Mouse (Mus musculus) hindbrain, embryonic 15.5 days (tissue): ENCODE data around the gene Sorcs2. TPM values are rescaled to one million over a fixed set of nuclear protein-coding genes. Genes with fewer than 3 reads are reported as not detected.

ENCODE experiments used
- ATAC-seq: fragments of 200-750 bp; cut with Nextera tagmentation; 2 replicates; pipeline ENCODE4 v1.8.0; 2017; ENCODE audit warnings: low read depth, moderate number of reproducible peaks, moderate TSS enrichment; ENCODE audit not compliant: low FRiP score
- H3K27ac ChIP-seq: fragments of 300-500 bp; sonication (generic); replicated peaks from 2 replicates; pipeline ENCODE4 v1.5.1; 2015; ENCODE audit warnings: mild to moderate bottlenecking, inconsistent platforms
- H3K27me3 ChIP-seq: fragments of 300-500 bp; sonication (generic); 2 replicates; pipeline ENCODE4 v1.6.1; 2015; ENCODE audit warnings: control low read depth, inconsistent platforms
- H3K36me3 ChIP-seq: fragments of 300-500 bp; sonication (generic); 2 replicates; pipeline ENCODE4 v1.6.1; 2015; ENCODE audit warnings: control low read depth, inconsistent platforms
- H3K4me1 ChIP-seq: fragments of 300-500 bp; sonication (generic); replicated peaks from 2 replicates; pipeline ENCODE4 v1.6.1; 2015; ENCODE audit warnings: control low read depth, inconsistent platforms
- H3K4me2 ChIP-seq: fragments of 300-500 bp; sonication (generic); 2 replicates; pipeline ENCODE4 v1.6.1; 2015; ENCODE audit warnings: moderate library complexity, mild to moderate bottlenecking, inconsistent platforms
- H3K4me3 ChIP-seq: fragments of 300-500 bp; sonication (generic); 2 replicates; pipeline ENCODE4 v1.5.1; 2015; ENCODE audit warnings: mild to moderate bottlenecking, inconsistent platforms
- H3K9ac ChIP-seq: fragments of 300-500 bp; sonication (generic); 2 replicates; pipeline ENCODE4 v1.6.1; 2015; ENCODE audit warnings: inconsistent platforms
- H3K9me3 ChIP-seq: fragments of 300-500 bp; sonication (generic); 2 replicates; pipeline ENCODE4 v1.6.1; 2016; ENCODE audit warnings: control low read depth, inconsistent platforms
- WGBS: fragments of 180-500 bp; shearing (Covaris S2); methylation state at CpG from one replicate; pipeline ENCODE4 v1.1.7; 2015; 5-methylcytosine and 5-hydroxymethylcytosine counted together
- polyA plus RNA-seq: library from polyadenylated mRNA; unstranded; fragments of >200 nt; fragmentation: Nextera tagmentation; extraction: Ambion mirVana; gene quantifications from 2 replicates; pipeline ENCODE4 v1.2.1, GENCODE M21; 2015

Sorcs2 gene
- polyA plus RNA-seq, 1 experiment from 2014 or later, result 15.4 TPM

- 88% methylated on average over 7 of the region's 7 CpGs for WGBS
- Histone ChIP-seq H3K27ac (no peak overlapping the region), H3K4me2 (no peak overlapping the region), H3K4me3 (no peak overlapping the region), H3K36me3 (no peaks in the 10 kb centered on the region), H3K9ac (no peak overlapping the region), H3K27me3 (no peaks in the 10 kb centered on the region), H3K9me3 (no peaks in the 10 kb centered on the region), H3K4me1 (peaks cover 8% of the 10 kb centered on the region; the same call in 1 of the 2 replicates)
- no peak for ATAC-seq
Observed at GRCm38 (mm10) chr5:36090036-36090435, 307.9 kb downstream of the Sorcs2 start.

DNA sequence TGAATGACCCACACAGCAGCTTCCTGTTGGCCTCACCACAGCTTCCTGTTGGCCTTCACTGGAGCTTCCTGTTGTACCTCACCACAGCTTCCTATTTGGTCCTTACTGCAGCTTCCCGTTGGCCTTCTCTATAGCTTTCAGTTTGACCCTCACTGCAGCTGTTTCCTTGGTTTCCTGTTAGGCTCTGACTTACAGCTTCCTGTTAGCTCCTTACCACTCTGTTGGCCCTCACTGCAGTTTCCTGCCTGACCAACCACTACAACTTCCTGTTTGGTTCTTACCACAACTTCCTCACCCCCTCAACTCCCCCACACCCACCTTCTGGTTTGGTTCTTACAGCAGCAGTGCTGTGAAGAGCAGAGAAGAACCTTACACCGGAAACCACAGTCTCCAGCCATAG lies 308.7 kb downstream of the Sorcs2 start:
- no peaks in the 10 kb centered on the region for H3K9me3 ChIP-seq
- H3K9ac ChIP-seq, result no peak overlapping the region
- H3K4me2 ChIP-seq, result no peak overlapping the region
- 89% methylated on average over 2 of the region's 2 CpGs for WGBS
- no peak for ATAC-seq
- peaks cover 8% of the 10 kb centered on the region; the same call in 1 of the 2 replicates for H3K4me1 ChIP-seq
- no peak overlapping the region for H3K4me3 ChIP-seq
- no peaks in the 10 kb centered on the region for H3K27me3 ChIP-seq
- H3K27ac ChIP-seq, result peak overlapping the region; percentile 1; the same call in 1 of the 2 replicates
- no peaks in the 10 kb centered on the region for H3K36me3 ChIP-seq

DNA sequence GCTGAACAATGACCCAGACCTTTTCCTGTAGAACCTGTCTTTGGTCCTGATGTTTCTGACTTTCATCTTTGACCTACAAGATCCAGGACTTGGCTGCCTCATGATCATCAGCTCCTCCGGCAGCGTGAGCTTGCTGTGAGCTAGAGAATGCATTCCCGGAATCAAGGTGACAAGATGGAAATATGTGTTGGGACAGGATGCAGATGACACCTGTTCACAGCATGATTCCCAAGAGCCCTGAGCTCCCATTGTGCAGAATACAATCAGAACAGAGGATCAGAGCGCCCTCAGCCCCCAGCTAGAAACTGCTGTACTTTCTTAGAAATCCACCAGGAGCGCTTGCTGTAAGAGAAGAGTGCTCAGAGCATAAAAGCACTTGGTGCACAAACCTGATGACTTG lies 311.0 kb downstream of the Sorcs2 start:
- Histone ChIP-seq H3K4me2 (no peak overlapping the region), H3K27ac (no peak overlapping the region), H3K36me3 (no peaks in the 10 kb centered on the region), H3K27me3 (no peaks in the 10 kb centered on the region), H3K4me3 (no peak overlapping the region), H3K9ac (no peak overlapping the region), H3K9me3 (no peaks in the 10 kb centered on the region), H3K4me1 (peaks cover 8% of the 10 kb centered on the region; the same call in 1 of the 2 replicates)
- 84% methylated on average over 5 of the region's 5 CpGs for WGBS
- ATAC-seq, result no peak

- Histone ChIP-seq H3K9me3 (no peaks in the 10 kb centered on the region), H3K4me2 (no peak overlapping the region), H3K4me1 (peaks cover 8% of the 10 kb centered on the region; the same call in 1 of the 2 replicates), H3K27me3 (no peaks in the 10 kb centered on the region), H3K9ac (no peak overlapping the region), H3K36me3 (no peaks in the 10 kb centered on the region), H3K27ac (no peak overlapping the region), H3K4me3 (no peak overlapping the region)
- no peak for ATAC-seq
- WGBS, result 78% methylated on average over 4 of the region's 4 CpGs
Observed at GRCm38 (mm10) chr5:36085621-36086020, 312.3 kb downstream of the Sorcs2 start.

DNA sequence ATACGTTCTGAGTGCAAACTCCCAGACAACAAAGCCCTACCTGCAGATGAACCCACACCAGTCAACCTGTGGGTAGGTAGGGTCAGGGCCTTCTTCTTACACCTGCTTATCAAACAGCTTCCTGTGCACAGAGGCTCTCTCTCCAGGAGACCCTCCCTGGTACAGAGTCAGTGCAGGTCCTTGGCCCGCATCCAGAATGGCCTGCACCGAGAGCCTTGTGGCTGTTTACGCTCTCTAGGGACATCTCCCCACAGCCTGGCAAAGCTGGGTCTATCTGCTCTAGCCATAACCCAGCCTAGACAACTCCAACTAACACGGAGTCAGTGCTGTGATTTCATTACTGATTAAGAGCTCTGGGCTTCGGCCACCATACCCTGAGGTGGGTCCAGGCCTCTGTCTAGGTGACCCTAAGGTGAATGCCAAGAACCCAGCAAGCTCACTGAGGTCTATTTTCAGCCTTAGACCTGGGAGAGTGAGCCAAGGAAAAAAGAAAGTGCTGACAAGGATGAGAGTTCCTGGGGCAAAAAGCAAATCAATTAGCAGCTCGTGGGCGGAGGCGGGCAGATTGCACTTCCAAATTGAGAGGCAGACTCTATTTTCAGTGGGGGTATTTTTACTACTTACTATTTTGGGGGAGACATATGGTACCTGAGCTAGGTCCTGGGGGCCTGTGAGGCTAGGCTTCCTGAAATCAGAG lies 313.9 kb downstream of the Sorcs2 start:
- no peaks in the 10 kb centered on the region for H3K36me3 ChIP-seq
- H3K4me2 ChIP-seq, result no peak overlapping the region
- peaks cover 6% of the 10 kb centered on the region; the same call in 1 of the 2 replicates for H3K4me1 ChIP-seq
- 78% methylated on average over 9 of the region's 9 CpGs for WGBS
- H3K27me3 ChIP-seq, result no peaks in the 10 kb centered on the region
- H3K4me3 ChIP-seq, result no peak overlapping the region
- ATAC-seq, result no peak
- no peak overlapping the region for H3K9ac ChIP-seq
- no peak overlapping the region for H3K27ac ChIP-seq
- no peaks in the 10 kb centered on the region for H3K9me3 ChIP-seq

GRCm38 (mm10) chr5:36081021-36081420 lies 316.9 kb downstream of the Sorcs2 start:
- Histone ChIP-seq H3K9me3 (no peaks in the 10 kb centered on the region), H3K4me3 (no peak overlapping the region), H3K27ac (no peak overlapping the region), H3K4me1 (no peaks in the 10 kb centered on the region), H3K36me3 (no peaks in the 10 kb centered on the region), H3K27me3 (no peaks in the 10 kb centered on the region), H3K9ac (no peak overlapping the region), H3K4me2 (no peak overlapping the region)
- WGBS, result 60% methylated on average over 8 of the region's 8 CpGs
- no peak for ATAC-seq

- Histone ChIP-seq H3K4me2 (no peak overlapping the region), H3K36me3 (no peaks in the 10 kb centered on the region), H3K9me3 (no peaks in the 10 kb centered on the region), H3K4me1 (peaks cover 7% of the 10 kb centered on the region; the same call in 1 of the 2 replicates), H3K9ac (no peak overlapping the region), H3K27me3 (no peaks in the 10 kb centered on the region), H3K27ac (no peak overlapping the region), H3K4me3 (no peak overlapping the region)
- 65% methylated on average over 5 of the region's 5 CpGs for WGBS
- ATAC-seq, result no peak
Observed at GRCm38 (mm10) chr5:36075172-36076074, 322.5 kb downstream of the Sorcs2 start.

GRCm38 (mm10) chr5:36069503-36070360 lies 328.2 kb downstream of the Sorcs2 start:
- Histone ChIP-seq H3K9ac (no peak overlapping the region), H3K4me1 (peaks cover 12% of the 10 kb centered on the region; the same call in 1 of the 2 replicates), H3K9me3 (no peaks in the 10 kb centered on the region), H3K27me3 (no peaks in the 10 kb centered on the region), H3K27ac (no peak overlapping the region), H3K4me2 (no peak overlapping the region), H3K4me3 (no peak overlapping the region), H3K36me3 (no peaks in the 10 kb centered on the region)
- 43% methylated on average over 6 of the region's 6 CpGs for WGBS
- ATAC-seq, result peak; percentile 49; the same call in 1 of the 2 replicates

DNA sequence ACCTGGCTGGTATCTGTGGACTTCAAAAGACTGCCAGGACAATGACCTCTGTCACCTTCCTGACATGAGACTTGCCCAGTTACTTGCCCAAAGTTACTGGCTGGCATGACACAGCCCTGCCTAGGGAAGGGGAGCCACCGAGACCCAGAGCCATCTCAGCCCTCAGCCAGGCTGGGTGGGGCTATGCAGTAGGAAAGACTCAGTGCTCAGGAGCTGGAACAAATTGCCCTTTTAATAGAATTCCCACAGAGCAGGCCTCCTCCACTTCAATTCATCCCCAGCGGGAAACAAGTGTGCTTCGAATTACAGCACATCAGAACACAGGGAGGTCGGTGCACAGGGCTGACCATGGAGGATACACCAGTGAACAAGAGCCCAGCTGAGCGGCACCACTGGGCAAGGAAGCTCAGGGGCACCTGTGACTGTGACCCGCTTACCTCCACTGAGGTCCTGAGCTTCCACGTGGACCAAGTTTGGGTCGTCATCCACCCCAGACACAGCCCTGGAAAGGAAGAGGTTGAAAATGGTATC lies 330.2 kb downstream of the Sorcs2 start:
- Histone ChIP-seq H3K27me3 (no peaks in the 10 kb centered on the region), H3K36me3 (no peaks in the 10 kb centered on the region), H3K27ac (no peak overlapping the region), H3K4me2 (no peak overlapping the region), H3K4me1 (peaks cover 12% of the 10 kb centered on the region; the same call in 1 of the 2 replicates), H3K9me3 (no peaks in the 10 kb centered on the region), H3K4me3 (no peak overlapping the region), H3K9ac (no peak overlapping the region)
- WGBS, result 23% methylated on average over 8 of the region's 8 CpGs
- no peak for ATAC-seq

DNA sequence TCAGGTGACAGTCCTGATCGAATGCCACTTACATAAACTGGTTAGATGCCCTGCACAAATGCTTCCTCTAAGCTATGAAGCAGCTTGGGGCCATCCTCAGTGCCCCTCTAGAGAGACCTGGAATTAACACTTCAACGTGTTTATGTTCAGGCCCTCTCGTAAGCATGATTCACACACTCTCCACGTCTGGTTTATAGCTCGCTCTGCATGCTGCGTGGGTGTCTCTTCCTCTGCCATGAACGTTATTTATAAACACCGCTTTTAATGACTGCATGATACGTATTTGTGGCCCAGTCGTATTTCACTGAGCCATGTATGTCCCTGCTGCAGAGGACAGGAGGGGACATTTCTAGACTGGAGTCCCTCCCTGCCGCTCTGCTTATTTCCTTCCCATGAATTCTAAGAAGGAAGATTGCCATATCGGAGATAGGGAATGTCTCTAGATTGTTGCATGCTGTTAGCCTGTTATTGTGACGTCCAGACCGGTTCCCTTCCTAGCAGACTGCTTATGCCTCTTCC lies 340.1 kb downstream of the Sorcs2 start:
- Histone ChIP-seq H3K4me1 (no peaks in the 10 kb centered on the region), H3K9ac (no peak overlapping the region), H3K27ac (no peak overlapping the region), H3K36me3 (no peaks in the 10 kb centered on the region), H3K4me3 (no peak overlapping the region), H3K4me2 (no peak overlapping the region), H3K9me3 (no peaks in the 10 kb centered on the region), H3K27me3 (no peaks in the 10 kb centered on the region)
- ATAC-seq, result no peak
- 85% methylated on average over 14 of the region's 14 CpGs for WGBS

DNA sequence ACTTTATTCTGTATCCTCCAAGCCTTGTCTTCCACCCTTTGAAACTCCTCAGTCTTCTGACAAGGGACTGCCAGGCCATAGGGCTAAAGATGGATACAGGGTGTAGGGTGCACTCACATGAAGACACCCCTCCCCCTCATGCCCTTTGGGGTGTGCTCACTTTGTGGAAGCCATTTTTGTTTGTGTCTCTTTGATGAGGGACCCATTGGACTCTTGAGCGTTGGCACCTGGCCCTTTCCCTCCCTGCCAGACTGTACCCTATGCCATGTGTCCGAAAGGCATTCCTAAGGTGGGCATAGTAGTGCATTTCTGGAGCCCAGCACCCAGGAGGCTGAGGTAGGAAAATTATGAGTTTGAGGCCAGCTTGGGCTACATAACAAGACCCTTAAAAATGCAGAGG lies 341.0 kb downstream of the Sorcs2 start:
- Histone ChIP-seq H3K4me1 (no peaks in the 10 kb centered on the region), H3K9me3 (no peaks in the 10 kb centered on the region), H3K9ac (no peak overlapping the region), H3K4me2 (no peak overlapping the region), H3K36me3 (no peaks in the 10 kb centered on the region), H3K27ac (no peak overlapping the region), H3K27me3 (no peaks in the 10 kb centered on the region), H3K4me3 (no peak overlapping the region)
- ATAC-seq, result no peak
- 100% methylated on average over 2 of the region's 2 CpGs for whole genome bisulfite sequencing
